Mouse (Mus musculus) neural tube, embryonic 15.5 days (tissue): ENCODE data around the gene Opa3. TPM values are rescaled to one million over a fixed set of nuclear protein-coding genes. Genes with fewer than 3 reads are reported as not detected.

ENCODE experiments used
- ATAC-seq: fragments of 200-750 bp; cut with Nextera tagmentation; 2 replicates; pipeline ENCODE4 v1.8.0; 2017; ENCODE audit warnings: mild to moderate bottlenecking, moderate TSS enrichment, moderate library complexity; ENCODE audit not compliant: low FRiP score
- H3K27ac ChIP-seq: fragments of 300-500 bp; sonication (generic); replicated peaks from 2 replicates; pipeline ENCODE4 v1.5.1; 2015; ENCODE audit warnings: mild to moderate bottlenecking, inconsistent platforms
- H3K27me3 ChIP-seq: fragments of 300-500 bp; sonication (generic); replicated peaks from 2 replicates; pipeline ENCODE4 v1.6.1; 2015; ENCODE audit warnings: inconsistent platforms
- H3K36me3 ChIP-seq: fragments of 300-500 bp; sonication (generic); 2 replicates; pipeline ENCODE4 v1.6.1; 2015; ENCODE audit warnings: inconsistent platforms
- H3K4me1 ChIP-seq: fragments of 300-500 bp; sonication (generic); 2 replicates; pipeline ENCODE4 v1.6.1; 2015; ENCODE audit warnings: inconsistent platforms
- H3K4me2 ChIP-seq: fragments of 300-500 bp; sonication (generic); 2 replicates; pipeline ENCODE4 v1.6.1; 2015; ENCODE audit warnings: inconsistent platforms, mild to moderate bottlenecking, moderate library complexity
- H3K4me3 ChIP-seq: fragments of 300-500 bp; sonication (generic); replicated peaks from 2 replicates; pipeline ENCODE4 v1.5.1; 2015; ENCODE audit warnings: mild to moderate bottlenecking, inconsistent platforms
- H3K9ac ChIP-seq: fragments of 300-500 bp; sonication (generic); replicated peaks from 2 replicates; pipeline ENCODE4 v1.6.1; 2015; ENCODE audit warnings: mild to moderate bottlenecking, inconsistent platforms
- H3K9me3 ChIP-seq: fragments of 300-500 bp; sonication (generic); replicated peaks from 2 replicates; pipeline ENCODE4 v1.6.1; 2016; ENCODE audit warnings: inconsistent platforms
- WGBS: fragments of 180-500 bp; shearing (Covaris S2); methylation state at CpG from one replicate; pipeline ENCODE4 v1.1.7; 2015; ENCODE audit warnings: mixed read lengths; 5-methylcytosine and 5-hydroxymethylcytosine counted together
- polyA plus RNA-seq: library from polyadenylated mRNA; unstranded; fragments of >200 nt; fragmentation: Nextera tagmentation; extraction: Ambion mirVana; gene quantifications from 2 replicates; pipeline ENCODE4 v1.2.1, GENCODE M21; 2015

Gene Opa3
- polyA plus RNA-seq, 1 experiment from 2014 or later, result 37.9 TPM

DNA sequence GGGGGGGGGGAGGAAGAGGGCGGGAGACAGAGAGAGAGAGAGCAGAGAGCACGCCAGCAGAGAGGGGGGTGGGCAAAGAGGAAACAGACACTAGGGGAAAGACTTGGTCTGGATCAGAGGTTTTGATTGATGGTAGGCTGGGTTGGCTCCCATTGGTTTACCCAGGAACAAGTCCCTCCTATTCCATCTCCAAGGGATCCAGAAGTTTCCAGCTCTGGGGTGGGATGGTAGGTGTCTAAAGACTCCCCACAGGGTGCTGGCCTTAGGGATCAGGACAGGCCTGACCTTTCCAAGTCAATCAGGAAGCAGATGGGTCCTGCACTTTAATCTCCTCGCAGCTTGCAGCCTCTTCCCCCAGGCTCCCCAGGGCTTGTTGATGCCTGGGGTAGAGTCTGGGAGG lies 10.2 kb upstream of the Opa3 start:
- Histone ChIP-seq H3K9ac (no peak overlapping the region), H3K9me3 (no peaks in the 10 kb centered on the region), H3K4me3 (no peak overlapping the region), H3K27ac (no peak overlapping the region), H3K4me1 (no peaks in the 10 kb centered on the region), H3K27me3 (0 out of 2 replicates have a peak, but pooled peaks cover 8% of the 10 kb centered on the region), H3K36me3 (no peaks in the 10 kb centered on the region), H3K4me2 (no peak overlapping the region)
- ATAC-seq, result no peak
- 44% methylated on average over 3 of the region's 3 CpGs for WGBS

DNA sequence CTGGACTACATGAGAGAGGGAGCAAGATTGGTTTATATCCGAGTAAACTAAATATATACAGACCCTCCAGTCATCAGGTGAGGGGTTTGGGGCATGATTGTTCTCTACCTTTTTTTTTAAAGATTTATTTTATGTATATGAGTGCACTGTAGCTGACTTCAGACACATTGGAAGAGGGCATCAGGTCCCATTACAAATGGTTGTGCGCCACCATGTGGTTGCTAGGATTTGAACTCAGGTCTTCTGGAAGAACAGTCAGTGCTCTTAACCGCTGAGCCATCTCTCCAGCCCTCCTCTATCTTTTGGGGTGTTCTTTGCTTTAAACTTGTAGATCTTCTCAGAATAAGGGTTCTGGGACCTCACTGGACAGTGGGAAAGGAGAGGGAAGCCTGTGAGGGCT lies 8.1 kb upstream of the Opa3 start:
- ATAC-seq, result no peak
- Histone ChIP-seq H3K9me3 (no peaks in the 10 kb centered on the region), H3K9ac (no peak overlapping the region), H3K4me2 (no peak overlapping the region), H3K27me3 (0 out of 2 replicates have a peak, but pooled peaks cover 3% of the 10 kb centered on the region), H3K4me3 (no peak overlapping the region), H3K36me3 (no peaks in the 10 kb centered on the region), H3K4me1 (no peaks in the 10 kb centered on the region), H3K27ac (no peak overlapping the region)
- WGBS, result 63% methylated on average over 3 of the region's 3 CpGs

DNA sequence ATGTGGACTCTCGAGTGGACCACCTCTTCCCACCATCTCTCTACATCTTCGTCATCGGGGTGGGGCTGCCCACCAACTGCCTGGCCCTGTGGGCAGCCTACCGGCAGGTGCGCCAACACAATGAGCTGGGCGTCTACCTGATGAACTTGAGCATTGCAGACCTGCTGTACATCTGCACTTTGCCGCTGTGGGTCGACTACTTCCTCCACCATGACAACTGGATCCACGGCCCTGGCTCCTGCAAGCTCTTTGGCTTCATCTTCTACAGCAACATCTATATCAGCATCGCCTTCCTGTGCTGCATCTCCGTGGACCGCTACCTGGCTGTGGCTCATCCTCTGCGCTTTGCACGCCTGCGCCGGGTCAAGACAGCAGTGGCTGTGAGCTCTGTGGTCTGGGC lies 5.9 kb upstream of the Opa3 start:
- Histone ChIP-seq H3K4me3 (no peak overlapping the region), H3K4me2 (no peak overlapping the region), H3K9me3 (no peaks in the 10 kb centered on the region), H3K27ac (no peak overlapping the region), H3K27me3 (no peaks in the 10 kb centered on the region), H3K36me3 (no peaks in the 10 kb centered on the region), H3K4me1 (peaks cover 7% of the 10 kb centered on the region), H3K9ac (no peak overlapping the region)
- no peak for ATAC-seq
- 95% methylated on average over 16 of the region's 16 CpGs for WGBS

DNA sequence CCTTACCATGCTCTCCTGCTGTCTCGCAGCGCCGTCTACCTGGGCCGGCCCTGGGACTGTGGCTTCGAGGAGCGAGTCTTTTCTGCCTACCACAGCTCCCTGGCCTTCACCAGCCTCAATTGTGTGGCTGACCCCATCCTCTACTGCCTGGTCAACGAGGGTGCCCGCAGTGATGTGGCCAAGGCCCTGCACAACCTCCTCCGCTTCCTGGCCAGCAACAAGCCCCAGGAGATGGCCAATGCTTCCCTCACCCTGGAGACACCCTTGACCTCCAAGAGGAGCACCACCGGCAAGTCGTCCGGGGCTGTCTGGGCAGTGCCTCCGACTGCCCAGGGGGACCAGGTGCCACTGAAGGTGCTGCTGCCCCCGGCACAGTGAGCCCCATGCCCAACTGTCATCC lies 5.3 kb upstream of the Opa3 start:
- H3K27ac ChIP-seq, result no peak overlapping the region
- no peak overlapping the region for H3K4me3 ChIP-seq
- no peak overlapping the region for H3K9ac ChIP-seq
- no peaks in the 10 kb centered on the region for H3K27me3 ChIP-seq
- peaks cover 9% of the 10 kb centered on the region for H3K4me1 ChIP-seq
- H3K36me3 ChIP-seq, result no peaks in the 10 kb centered on the region
- no peak overlapping the region for H3K4me2 ChIP-seq
- WGBS, result 92% methylated on average over 14 of the region's 14 CpGs
- no peak for ATAC-seq
- H3K9me3 ChIP-seq, result no peaks in the 10 kb centered on the region

DNA sequence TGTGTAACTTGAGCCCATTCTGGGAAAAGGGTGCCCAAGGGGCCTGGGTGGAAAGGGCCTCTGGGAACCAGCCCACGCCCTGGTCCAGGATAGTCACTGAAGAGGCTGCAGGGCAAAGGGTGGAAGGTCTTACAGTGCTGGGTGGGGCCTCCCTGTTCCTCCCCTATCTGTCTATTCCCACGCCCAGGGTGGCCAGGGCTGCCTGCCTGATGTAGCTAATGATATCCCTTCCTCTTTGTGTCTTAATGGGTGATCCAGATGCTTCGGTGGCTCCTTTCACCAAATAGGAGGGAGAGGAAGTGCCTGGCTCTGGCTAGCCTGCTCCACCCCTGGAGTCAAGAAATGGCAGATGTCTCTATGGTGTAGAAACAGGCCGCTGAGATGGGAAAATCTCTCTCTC lies 3.2 kb upstream of the Opa3 start:
- Histone ChIP-seq H3K9me3 (no peaks in the 10 kb centered on the region), H3K27me3 (no peaks in the 10 kb centered on the region), H3K36me3 (no peaks in the 10 kb centered on the region), H3K4me1 (peaks cover 18% of the 10 kb centered on the region), H3K27ac (no peak overlapping the region), H3K4me3 (no peak overlapping the region), H3K4me2 (no peak overlapping the region), H3K9ac (0 out of 2 replicates have a peak overlapping the region, but pooled peaks have one; percentile 20)
- no peak for ATAC-seq
- 81% methylated on average over 4 of the region's 4 CpGs for WGBS

DNA sequence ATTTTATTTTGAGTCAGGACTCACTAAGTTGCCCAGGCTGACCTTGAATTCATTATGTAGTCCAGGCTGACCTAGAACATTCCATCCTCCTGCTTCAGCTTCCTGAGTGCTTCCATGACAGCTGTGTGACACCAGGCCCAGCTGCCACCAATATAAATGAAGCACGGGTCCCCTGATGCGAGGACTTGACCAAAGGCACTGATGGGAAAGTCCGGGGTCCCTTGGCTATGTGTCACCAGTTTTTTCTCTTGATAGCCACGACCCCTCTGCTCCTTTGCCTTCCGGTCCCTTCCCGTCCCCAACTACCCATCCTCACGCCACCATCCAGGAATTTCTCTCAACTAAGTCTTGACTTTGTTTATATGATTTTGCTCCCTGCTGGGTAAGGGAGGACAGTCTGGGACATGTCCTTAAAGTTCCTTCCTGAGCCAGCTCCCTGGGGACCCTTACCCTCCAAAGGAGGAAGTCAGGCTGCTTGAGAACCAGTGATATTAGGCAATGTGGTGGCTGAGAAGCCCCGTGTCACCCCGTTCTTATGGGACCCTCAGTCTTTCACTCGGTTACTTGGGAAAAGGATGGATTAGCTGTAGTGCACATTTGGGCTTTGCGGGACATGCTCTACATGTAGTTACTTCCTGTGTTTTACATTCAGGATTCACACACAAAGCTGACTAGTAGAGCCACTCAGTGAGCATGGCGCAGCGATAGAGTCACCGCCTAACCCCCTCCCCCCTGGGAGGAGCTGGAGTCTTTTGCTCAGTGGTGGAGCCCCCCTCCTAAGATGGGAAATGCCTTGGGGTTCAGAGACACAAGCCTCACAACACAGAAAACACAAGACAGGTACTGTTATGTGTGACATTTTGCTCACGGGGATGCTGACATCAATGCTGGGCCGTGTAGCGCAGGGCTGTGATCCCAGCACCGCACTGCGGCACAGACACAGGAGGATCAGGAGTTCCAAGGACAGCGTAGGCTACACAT lies 1.0 kb upstream of the Opa3 start:
- ATAC-seq, result peak; percentile 22
- Histone ChIP-seq H3K36me3 (peaks cover 3% of the 10 kb centered on the region; the same call in 1 of the 2 replicates), H3K27ac (peak overlapping the region; percentile 100), H3K27me3 (no peaks in the 10 kb centered on the region), H3K9ac (peak overlapping the region; percentile 65), H3K9me3 (no peaks in the 10 kb centered on the region), H3K4me2 (peak overlapping the region; percentile 90), H3K4me3 (peak overlapping the region; percentile 61), H3K4me1 (peaks cover 28% of the 10 kb centered on the region)
- 16% methylated on average over 20 of the region's 20 CpGs for WGBS

DNA sequence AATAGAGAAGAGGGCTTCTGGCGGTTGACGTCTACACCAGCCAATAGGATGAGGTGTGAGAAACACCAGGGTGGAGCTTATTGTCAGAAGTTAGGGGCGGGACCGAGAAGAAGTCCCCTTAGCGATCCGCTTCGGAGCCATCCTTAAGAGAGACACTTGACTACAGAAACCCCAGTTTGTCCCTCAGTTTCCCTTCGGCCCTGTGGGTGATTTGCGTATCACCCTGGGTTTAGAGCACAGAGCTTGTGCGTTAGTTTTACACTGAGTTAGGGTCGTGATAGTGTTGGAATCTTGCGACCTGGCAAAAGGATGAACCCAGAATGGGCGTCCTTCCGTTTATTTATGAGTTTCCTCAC lies 637 bp downstream of the Opa3 start:
- Histone ChIP-seq H3K4me1 (peaks cover 28% of the 10 kb centered on the region), H3K9ac (peak overlapping the region; percentile 54), H3K27me3 (no peaks in the 10 kb centered on the region), H3K36me3 (peaks cover 3% of the 10 kb centered on the region; the same call in 1 of the 2 replicates), H3K4me3 (peak overlapping the region; percentile 61), H3K4me2 (peak overlapping the region; percentile 90), H3K27ac (peak overlapping the region; percentile 100), H3K9me3 (no peaks in the 10 kb centered on the region)
- WGBS, result under 1% methylated on average over 14 of the region's 14 CpGs
- no peak for ATAC-seq

DNA sequence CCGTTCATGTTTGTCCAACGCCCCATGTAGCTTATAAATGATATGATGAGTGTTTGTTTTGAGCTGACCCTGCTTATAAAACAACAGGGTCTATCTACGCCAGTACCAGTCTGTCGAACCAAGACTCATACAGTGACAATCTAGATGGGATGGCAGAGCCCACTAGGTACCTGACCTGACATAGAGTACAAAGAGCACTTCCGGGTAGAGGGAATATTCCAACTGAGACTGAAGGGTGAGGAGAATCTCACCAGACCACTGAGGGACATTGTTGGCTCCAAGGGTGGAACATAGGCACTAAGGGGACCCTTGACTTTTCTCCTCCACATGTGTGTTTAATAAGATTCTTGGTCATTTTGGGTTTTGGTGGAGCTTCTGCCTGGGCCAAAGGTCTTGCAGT lies 1.3 kb downstream of the Opa3 start:
- Histone ChIP-seq H3K4me1 (peaks cover 28% of the 10 kb centered on the region), H3K4me2 (peak overlapping the region; percentile 90), H3K36me3 (peaks cover 3% of the 10 kb centered on the region; the same call in 1 of the 2 replicates), H3K4me3 (peak overlapping the region; percentile 61), H3K27me3 (no peaks in the 10 kb centered on the region), H3K9me3 (no peaks in the 10 kb centered on the region), H3K9ac (peak overlapping the region; percentile 54), H3K27ac (peak overlapping the region; percentile 100)
- no peak for ATAC-seq
- 45% methylated on average over 5 of the region's 5 CpGs for WGBS

DNA sequence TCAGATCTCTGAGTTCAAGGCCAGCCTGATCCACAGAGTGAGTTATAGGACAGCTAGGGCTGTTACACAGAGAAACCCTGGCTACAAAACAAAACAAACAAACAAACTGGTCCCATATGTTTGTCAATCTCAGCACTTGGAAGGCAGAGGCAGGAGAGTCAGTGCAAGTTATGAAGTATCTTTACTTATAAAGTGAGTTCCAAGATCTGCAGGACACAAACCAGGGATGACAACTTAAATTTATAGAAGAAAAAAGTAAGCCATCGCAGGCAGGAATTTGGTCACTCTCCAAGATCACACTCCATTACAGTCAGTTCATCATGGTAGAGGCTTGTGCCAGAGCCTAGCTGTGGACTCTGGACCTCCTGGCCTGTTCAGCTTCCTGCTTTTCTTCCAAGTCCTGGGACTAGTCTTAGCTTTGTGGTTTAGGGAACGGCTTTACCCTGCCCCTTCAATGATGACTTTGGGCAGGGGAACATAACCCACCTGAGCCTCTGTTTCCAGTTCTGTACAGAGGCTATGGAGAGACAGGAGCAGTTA lies 2.0 kb downstream of the Opa3 start:
- H3K9me3 ChIP-seq, result no peaks in the 10 kb centered on the region
- 98% methylated on average over 2 of the region's 2 CpGs for WGBS
- peak overlapping the region; percentile 26 for H3K9ac ChIP-seq
- H3K36me3 ChIP-seq, result peaks cover 3% of the 10 kb centered on the region; the same call in 1 of the 2 replicates
- no peaks in the 10 kb centered on the region for H3K27me3 ChIP-seq
- no peak overlapping the region for H3K27ac ChIP-seq
- no peak for ATAC-seq
- peaks cover 28% of the 10 kb centered on the region for H3K4me1 ChIP-seq
- no peak overlapping the region for H3K4me3 ChIP-seq
- H3K4me2 ChIP-seq, result peak overlapping the region; percentile 90

DNA sequence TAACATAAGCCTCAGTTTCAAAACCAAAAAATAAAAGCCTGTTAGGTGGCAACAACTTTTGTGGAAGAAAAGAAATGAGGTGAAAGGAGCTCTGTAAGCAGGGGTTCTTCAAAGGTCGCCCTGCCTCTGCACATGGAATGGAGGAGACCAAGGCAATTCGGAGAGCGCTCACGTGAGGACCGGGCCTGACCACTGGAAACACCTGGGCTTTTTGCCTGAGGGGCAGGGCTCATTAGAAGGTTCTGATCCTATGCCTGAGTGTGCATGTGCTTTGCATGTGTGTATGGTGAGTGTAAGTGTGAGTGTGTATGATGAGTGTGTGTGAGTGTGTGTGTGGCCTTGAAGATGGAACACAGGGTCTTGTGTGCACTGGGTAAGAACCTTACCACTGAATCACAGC lies 2.8 kb downstream of the Opa3 start:
- ATAC-seq, result no peak
- no peak overlapping the region for H3K4me3 ChIP-seq
- no peaks in the 10 kb centered on the region for H3K27me3 ChIP-seq
- no peak overlapping the region for H3K27ac ChIP-seq
- H3K4me1 ChIP-seq, result peaks cover 30% of the 10 kb centered on the region
- H3K36me3 ChIP-seq, result peaks cover 3% of the 10 kb centered on the region; the same call in 1 of the 2 replicates
- WGBS, result 95% methylated on average over 5 of the region's 5 CpGs
- peak overlapping the region; percentile 26; the same call in 1 of the 2 replicates for H3K9ac ChIP-seq
- no peak overlapping the region for H3K4me2 ChIP-seq
- no peaks in the 10 kb centered on the region for H3K9me3 ChIP-seq

DNA sequence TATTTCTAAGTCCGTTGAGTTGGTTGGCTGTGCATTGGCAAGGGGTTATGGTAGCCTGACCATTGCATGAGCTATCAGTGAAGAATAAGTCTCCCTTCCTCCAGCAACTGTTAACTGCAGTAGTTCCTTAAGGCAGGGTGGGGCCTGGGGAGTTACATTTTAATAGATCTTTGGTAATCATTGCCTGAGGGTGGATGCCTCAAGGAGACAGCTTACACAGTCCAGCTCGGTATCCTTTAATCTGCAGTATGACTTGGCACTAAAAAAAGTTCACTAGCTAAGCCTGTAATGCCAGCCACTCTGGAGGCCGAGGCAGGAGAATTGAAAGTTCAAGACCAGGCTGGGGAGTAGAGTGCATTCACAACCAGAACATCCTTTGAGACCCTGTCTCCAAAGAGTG lies 3.7 kb downstream of the Opa3 start:
- Histone ChIP-seq H3K4me2 (no peak overlapping the region), H3K36me3 (peaks cover 3% of the 10 kb centered on the region; the same call in 1 of the 2 replicates), H3K4me1 (peaks cover 34% of the 10 kb centered on the region), H3K27me3 (no peaks in the 10 kb centered on the region), H3K9ac (no peak overlapping the region), H3K4me3 (no peak overlapping the region), H3K9me3 (no peaks in the 10 kb centered on the region), H3K27ac (no peak overlapping the region)
- no peak for ATAC-seq
- WGBS, result 96% methylated on average over 3 of the region's 3 CpGs

DNA sequence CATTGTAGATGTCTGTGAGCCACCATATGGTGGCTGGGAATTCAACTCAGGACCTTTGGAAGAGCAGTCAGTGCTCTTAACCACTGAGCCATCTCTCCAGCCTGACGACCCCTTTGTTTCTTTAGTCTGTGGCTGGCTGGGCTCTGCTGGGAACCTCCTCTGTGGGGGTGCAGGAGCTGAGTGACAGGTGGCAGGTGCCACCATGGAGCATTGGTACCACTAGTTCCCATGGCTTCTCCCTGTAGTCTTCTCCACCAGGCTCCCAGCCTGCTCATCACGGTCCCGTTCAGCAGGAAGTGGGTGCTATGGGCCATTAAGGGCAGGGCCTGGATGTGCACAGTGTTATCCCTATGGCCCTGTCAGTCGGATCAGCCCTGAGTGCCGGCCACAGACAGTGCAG lies 6.5 kb downstream of the Opa3 start:
- WGBS, result 79% methylated on average over 5 of the region's 5 CpGs
- Histone ChIP-seq H3K27me3 (no peaks in the 10 kb centered on the region), H3K9me3 (no peaks in the 10 kb centered on the region), H3K4me3 (no peak overlapping the region), H3K27ac (no peak overlapping the region), H3K4me2 (no peak overlapping the region), H3K4me1 (peaks cover 29% of the 10 kb centered on the region), H3K36me3 (peaks cover 3% of the 10 kb centered on the region; the same call in 1 of the 2 replicates), H3K9ac (no peak overlapping the region)
- no peak for ATAC-seq
